Mouse (Mus musculus): Measurements from ENCODE around the gene Brip1.

DNA sequence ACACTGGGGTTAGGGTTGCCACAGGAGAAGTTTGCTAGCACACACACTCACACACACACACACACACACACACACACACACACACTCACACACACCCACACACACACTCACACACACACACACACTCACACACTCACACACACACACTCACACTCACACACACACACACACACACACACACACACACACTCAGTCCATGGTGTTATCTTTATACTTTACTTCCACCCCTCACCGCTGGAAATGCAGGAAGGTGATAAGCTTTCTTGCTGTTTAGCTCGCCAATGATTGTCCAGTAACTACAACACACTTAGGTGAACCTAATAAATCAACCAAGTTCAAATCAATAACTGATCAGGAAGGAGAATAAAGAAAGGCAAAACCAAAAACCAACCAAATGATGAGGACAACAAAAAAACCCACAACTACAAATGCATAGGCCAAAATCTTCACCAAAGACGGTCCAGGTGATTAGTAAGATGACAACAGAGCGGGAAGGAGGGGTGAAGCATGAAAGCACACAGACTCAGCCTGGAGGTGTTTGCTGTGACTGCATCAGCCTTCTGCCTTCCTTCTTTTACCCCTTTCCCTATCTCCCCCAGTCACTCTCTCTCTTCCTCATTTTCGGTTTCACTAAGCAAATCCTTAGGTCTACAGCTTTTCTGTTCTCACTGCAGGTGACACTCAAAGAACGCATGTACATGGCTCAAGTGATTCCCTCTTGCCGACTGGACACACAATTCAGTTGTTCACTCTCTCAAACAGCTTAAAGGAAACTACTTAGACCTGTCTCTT, 83.7 kb downstream of the Brip1 start:
- no peak for TF ChIP-seq CTCF (IDR thresholded peaks at IDR 0.05; ENCODE audit: low read depth)
- no peak for TF ChIP-seq EP300 (optimal IDR thresholded peaks at IDR 0.05)

Measured in stomach, postnatal 0 days (tissue).